Mouse (Mus musculus) embryonic facial prominence, embryonic 15.5 days (tissue): Measurements from ENCODE around the gene 1700014D04Rik. TPM values are rescaled to one million over a fixed set of nuclear protein-coding genes. Genes with fewer than 3 reads are reported as not detected.
A peak's percentile ranks its signal among the peaks of the same experiment; 100 is the strongest.
"Not testable (repeated sequence)": the region's sequence is repeated elsewhere in the genome, so short reads cannot be mapped to it uniquely, and the experiment has no call there.

Experiments used
- ATAC-seq: fragments of 200-750 bp; cut with Nextera tagmentation; 2 replicates; pipeline ENCODE4 v1.8.0; 2017; ENCODE audit warnings: low read depth, moderate TSS enrichment; ENCODE audit not compliant: insufficient number of reproducible peaks, low FRiP score, low TSS enrichment
- H3K27ac ChIP-seq: fragments of 300-500 bp; sonication (generic); replicated peaks from 2 replicates; pipeline ENCODE4 v1.5.1; 2015; ENCODE audit warnings: mild to moderate bottlenecking, inconsistent platforms
- H3K27me3 ChIP-seq: fragments of 300-500 bp; sonication (generic); 2 replicates; pipeline ENCODE4 v1.6.1; 2015; ENCODE audit warnings: inconsistent platforms
- H3K36me3 ChIP-seq: fragments of 300-500 bp; sonication (generic); 2 replicates; pipeline ENCODE4 v1.6.1; 2015; ENCODE audit warnings: mild to moderate bottlenecking, inconsistent platforms
- H3K4me1 ChIP-seq: fragments of 300-500 bp; sonication (generic); 2 replicates; pipeline ENCODE4 v1.6.1; 2015; ENCODE audit warnings: inconsistent platforms
- H3K4me2 ChIP-seq: fragments of 300-500 bp; sonication (generic); replicated peaks from 2 replicates; pipeline ENCODE4 v1.6.1; 2015; ENCODE audit warnings: mild to moderate bottlenecking, inconsistent platforms
- H3K4me3 ChIP-seq: fragments of 300-500 bp; sonication (generic); replicated peaks from 2 replicates; pipeline ENCODE4 v1.5.1; 2015; ENCODE audit warnings: mild to moderate bottlenecking, inconsistent platforms
- H3K9ac ChIP-seq: fragments of 300-500 bp; sonication (generic); 2 replicates; pipeline ENCODE4 v1.6.1; 2015; ENCODE audit warnings: inconsistent platforms
- H3K9me3 ChIP-seq: fragments of 300-500 bp; sonication (generic); replicated peaks from 2 replicates; pipeline ENCODE4 v1.6.1; 2016; ENCODE audit warnings: inconsistent platforms
- WGBS: fragments of 180-500 bp; shearing (Covaris S2); methylation state at CpG from one replicate; pipeline ENCODE4 v1.1.7; 2015; 5-methylcytosine and 5-hydroxymethylcytosine counted together
- polyA plus RNA-seq: library from polyadenylated mRNA; unstranded; fragments of >200 nt; fragmentation: Nextera tagmentation; extraction: Ambion mirVana; gene quantifications from 2 replicates; pipeline ENCODE4 v1.2.1, GENCODE M21; 2015

1700014D04Rik gene
- not detected in 2 replicates for polyA plus RNA-seq

DNA sequence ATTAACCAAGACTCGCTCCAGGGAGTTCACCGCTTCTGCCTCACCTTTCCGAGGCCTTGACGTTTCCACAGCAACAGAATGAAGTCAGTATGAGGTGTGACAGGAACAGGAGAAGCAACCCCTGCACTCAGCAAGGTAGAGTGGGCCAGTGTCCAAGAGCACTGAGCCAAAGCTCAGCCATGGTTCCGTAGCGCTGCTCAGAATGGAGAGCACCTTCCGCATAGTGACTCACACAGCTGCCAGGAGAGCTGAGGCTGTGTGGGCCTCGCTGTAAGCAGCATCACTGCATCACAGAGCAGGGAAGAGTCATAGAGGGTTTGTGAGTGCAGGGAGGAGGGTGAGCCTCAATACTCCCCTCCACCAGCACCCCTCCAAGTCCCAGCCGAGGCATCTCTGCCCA is at the start of gene 1700014D04Rik:
Gene 1700014D04Rik, minus strand, starts transcription at position 42 of the 400 bp plus-strand sequence.
- H3K4me3 ChIP-seq = no peak within 1 kb of the TSS
- H3K27me3 ChIP-seq = no peaks in the 10 kb centered on the region
- no peak within 1 kb of the TSS for H3K9ac ChIP-seq
- no peaks in the 10 kb centered on the region for H3K9me3 ChIP-seq
- no peaks in the 10 kb centered on the region for H3K36me3 ChIP-seq
- H3K4me1 ChIP-seq = no peaks in the 10 kb centered on the region; the same call in 1 of the 2 replicates
- H3K27ac ChIP-seq = no peak within 1 kb of the TSS
- 81% methylated on average over 9 of the region's 9 CpGs for WGBS
- 0 out of 2 replicates have a peak, but pooled peaks have one; percentile 19 for ATAC-seq
- no peak within 1 kb of the TSS for H3K4me2 ChIP-seq

DNA sequence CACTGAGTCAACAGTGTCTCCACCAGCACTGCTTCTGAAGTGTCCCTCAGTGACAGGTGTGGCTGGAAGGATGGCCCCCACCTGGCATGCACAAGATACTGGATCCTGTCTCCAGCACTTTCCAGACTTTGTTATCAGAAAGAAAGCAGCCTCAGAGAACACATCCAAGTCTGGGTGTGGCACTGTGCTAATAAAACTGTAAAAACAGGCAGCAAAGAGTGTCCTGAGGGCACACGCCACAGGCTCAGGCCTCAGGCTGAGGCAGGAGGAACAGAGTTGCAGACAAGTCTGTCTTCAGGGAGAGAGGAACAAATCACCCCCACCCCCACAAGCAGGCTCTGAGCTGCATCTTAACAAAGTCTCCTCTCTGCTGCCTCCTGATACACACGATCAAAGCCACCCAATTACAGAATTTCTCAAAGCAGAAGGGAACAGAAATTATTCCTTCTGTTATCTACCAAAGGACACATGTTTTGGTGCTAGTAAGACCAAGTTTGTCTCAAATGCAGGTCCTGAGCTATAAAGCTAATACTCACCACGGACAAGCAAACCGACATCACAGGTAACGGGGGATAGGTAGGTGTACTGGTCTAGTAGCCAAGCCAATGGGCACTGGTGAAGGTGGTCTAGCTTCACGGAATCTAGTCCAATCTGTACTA is 49.4 kb upstream of the 1700014D04Rik start:
- Histone ChIP-seq H3K27me3 (no peaks in the 10 kb centered on the region), H3K4me1 (no peaks in the 10 kb centered on the region), H3K36me3 (peaks cover 90% of the 10 kb centered on the region), H3K9ac (no peak overlapping the region), H3K4me2 (no peak overlapping the region), H3K27ac (no peak overlapping the region), H3K4me3 (no peak overlapping the region), H3K9me3 (no peaks in the 10 kb centered on the region)
- no peak for ATAC-seq
- WGBS = 95% methylated on average over 6 of the region's 6 CpGs

GRCm38 (mm10) chr13:59794786-59795185 is 48.2 kb upstream of the 1700014D04Rik start:
- no peaks in the 10 kb centered on the region for H3K9me3 ChIP-seq

DNA sequence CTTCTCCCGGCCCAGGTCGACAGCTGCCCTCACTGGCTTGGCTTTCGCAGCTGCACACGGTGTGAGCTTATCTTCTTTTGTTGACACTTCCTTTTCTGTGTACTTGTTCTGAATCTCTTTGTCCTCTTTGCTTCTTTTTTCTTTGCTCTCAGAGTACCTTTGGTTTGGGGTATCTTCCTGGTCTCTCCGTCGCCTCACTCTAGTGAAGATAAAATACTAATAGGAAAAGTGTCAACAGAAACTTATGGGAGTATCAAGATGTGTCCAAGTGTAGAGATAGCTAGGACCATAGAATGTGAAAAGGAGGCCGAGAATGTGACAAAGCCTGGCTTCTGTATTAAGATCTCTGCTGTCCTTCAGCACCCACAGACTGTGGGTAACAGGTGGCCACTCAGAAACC is 35.6 kb upstream of the 1700014D04Rik start, which contains the start of gene Gm49354:
Gene Gm49354, minus strand, starts transcription at position 101 of the 400 bp plus-strand sequence.
- no peak within 1 kb of the TSS for H3K4me3 ChIP-seq
- peaks cover 96% of the 10 kb centered on the region for H3K36me3 ChIP-seq
- no peak within 1 kb of the TSS for H3K4me2 ChIP-seq
- H3K27ac ChIP-seq = no peak within 1 kb of the TSS
- no peaks in the 10 kb centered on the region for H3K9me3 ChIP-seq
- 90% methylated on average over 7 of the region's 7 CpGs for WGBS
- no peak within 1 kb of the TSS for H3K9ac ChIP-seq
- no peak for ATAC-seq
- H3K27me3 ChIP-seq = no peaks in the 10 kb centered on the region
- H3K4me1 ChIP-seq = no peaks in the 10 kb centered on the region

More at GRCm38 (mm10) chr13:59794786-59795185, 48.2 kb upstream of the 1700014D04Rik start:
- Histone ChIP-seq H3K4me3 (no peak overlapping the region), H3K9ac (no peak overlapping the region), H3K36me3 (peaks cover 90% of the 10 kb centered on the region), H3K27ac (no peak overlapping the region), H3K4me2 (no peak overlapping the region), H3K27me3 (no peaks in the 10 kb centered on the region), H3K4me1 (no peaks in the 10 kb centered on the region)
- 91% methylated on average over 1 of the region's 1 CpGs for WGBS
- no peak for ATAC-seq

DNA sequence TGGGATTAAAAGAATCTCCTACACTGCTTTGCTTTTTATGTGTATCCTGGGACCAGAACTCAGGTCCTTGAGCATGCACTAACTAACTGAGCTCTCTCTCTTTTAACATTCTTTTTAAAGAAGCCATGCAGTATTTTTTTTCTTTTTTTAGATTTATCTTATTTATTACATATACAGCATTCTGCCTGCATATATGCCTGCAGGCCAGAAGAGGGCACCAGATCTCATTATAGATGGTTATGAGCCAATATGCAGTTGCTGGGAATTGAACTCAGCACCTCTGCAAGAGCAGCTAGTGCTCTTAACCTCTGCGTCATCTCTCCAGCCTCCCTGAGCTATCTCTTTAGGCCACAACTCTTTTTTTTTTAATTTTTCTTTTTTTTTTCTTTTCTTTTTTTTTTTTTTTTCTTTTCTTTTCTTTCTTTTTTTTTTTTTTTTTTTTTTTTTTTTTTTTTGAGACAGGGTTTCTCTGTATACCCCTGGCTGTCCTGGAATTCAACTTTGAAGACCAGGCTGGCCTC is 33.3 kb upstream of the 1700014D04Rik start:
- H3K27me3 ChIP-seq, H3K4me2 ChIP-seq, H3K9me3 ChIP-seq, H3K9ac ChIP-seq, H3K4me1 ChIP-seq, ATAC-seq, H3K4me3 ChIP-seq, H3K27ac ChIP-seq: not testable (repeated sequence)
- 93% methylated on average over 1 of the region's 1 CpGs for WGBS
- H3K36me3 ChIP-seq = peaks cover 95% of the 10 kb centered on the region

- WGBS = 84% methylated on average over 4 of the region's 4 CpGs
- no peaks in the 10 kb centered on the region for H3K27me3 ChIP-seq
Measured at GRCm38 (mm10) chr13:59779213-59779612, 32.7 kb upstream of the 1700014D04Rik start.

DNA sequence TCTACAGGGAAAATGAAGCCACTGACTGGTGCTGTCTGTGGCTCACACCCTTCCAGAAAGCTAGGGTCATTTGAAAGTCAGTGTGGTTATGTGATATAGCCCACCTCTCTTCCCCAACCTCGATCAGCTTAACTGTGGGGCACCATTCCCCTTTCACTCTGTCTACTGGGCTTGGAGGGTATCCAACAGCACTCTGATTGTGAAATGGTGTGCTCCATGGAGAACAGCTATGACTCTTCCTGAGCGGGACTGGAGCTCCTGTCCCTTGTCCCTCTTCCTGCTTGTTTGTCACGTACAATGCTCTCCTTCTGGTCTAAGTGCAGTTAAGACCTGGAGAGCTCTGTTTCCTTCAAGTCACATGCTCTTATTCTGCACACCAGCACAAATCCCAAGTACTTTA is 28.6 kb upstream of the 1700014D04Rik start:
- no peak for ATAC-seq
- Histone ChIP-seq H3K9ac (no peak overlapping the region), H3K27me3 (no peaks in the 10 kb centered on the region), H3K4me1 (peaks cover 15% of the 10 kb centered on the region), H3K4me2 (no peak overlapping the region), H3K36me3 (peaks cover 76% of the 10 kb centered on the region), H3K27ac (no peak overlapping the region), H3K9me3 (no peaks in the 10 kb centered on the region), H3K4me3 (no peak overlapping the region)
- 86% methylated on average over 3 of the region's 3 CpGs for WGBS

More at GRCm38 (mm10) chr13:59779213-59779612, 32.7 kb upstream of the 1700014D04Rik start:
- Histone ChIP-seq H3K4me2 (no peak overlapping the region), H3K4me1 (no peaks in the 10 kb centered on the region), H3K36me3 (peaks cover 92% of the 10 kb centered on the region), H3K27ac (no peak overlapping the region), H3K4me3 (no peak overlapping the region), H3K9me3 (no peaks in the 10 kb centered on the region), H3K9ac (no peak overlapping the region)
- no peak for ATAC-seq

DNA sequence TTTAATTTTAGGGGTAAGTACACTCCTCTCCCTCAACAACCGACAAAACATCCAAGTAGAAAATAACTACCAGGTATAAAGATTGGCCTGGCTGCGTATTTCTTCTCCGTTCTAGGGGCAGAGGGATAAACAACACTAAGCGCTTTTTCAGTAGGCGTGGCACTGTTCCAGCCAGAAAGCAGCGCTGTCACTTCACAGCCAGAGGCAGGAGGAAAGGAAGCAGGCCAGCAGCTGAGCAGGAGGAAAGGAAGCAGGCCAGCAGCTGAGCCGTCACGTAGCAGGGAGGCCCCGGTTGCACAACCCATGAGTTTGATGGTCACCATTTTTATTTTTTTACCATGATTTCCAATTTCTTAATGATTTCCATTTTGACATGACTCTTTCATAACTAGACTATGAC is 24.7 kb upstream of the 1700014D04Rik start:
- WGBS = 39% methylated on average over 9 of the region's 9 CpGs

DNA sequence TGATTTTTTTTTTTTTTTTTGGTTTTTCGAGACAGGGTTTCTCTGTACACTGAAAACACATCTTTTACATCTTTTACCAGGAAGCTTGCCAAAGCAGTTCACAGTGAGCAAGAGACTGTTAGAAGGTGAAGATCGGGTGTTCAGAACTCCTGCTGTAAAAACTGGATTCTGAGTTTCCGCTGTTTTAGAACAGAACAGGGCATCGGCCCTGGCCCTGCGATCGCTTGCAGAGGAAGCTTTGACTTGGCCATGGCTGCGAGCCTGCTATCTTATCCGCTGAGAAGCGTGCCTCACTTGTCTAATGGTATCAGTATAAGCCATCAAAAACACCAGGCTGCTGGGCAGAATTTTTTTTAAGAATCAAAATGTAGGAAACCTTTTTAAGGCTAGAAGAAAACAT is 24.3 kb upstream of the 1700014D04Rik start:
- H3K9me3 ChIP-seq = no peaks in the 10 kb centered on the region
- peak overlapping the region; percentile 66 for H3K4me2 ChIP-seq
- no peak for ATAC-seq
- H3K4me1 ChIP-seq = peaks cover 44% of the 10 kb centered on the region
- WGBS = 67% methylated on average over 9 of the region's 9 CpGs
- peak overlapping the region; percentile 9; the same call in 1 of the 2 replicates for H3K9ac ChIP-seq
- H3K36me3 ChIP-seq = peaks cover 37% of the 10 kb centered on the region
- H3K4me3 ChIP-seq = peak overlapping the region; percentile 91
- H3K27ac ChIP-seq = peak overlapping the region; percentile 97
- H3K27me3 ChIP-seq = no peaks in the 10 kb centered on the region

More for the DNA sequence above, 24.7 kb upstream of the 1700014D04Rik start:
- Histone ChIP-seq H3K27me3 (no peaks in the 10 kb centered on the region), H3K4me2 (peak overlapping the region; percentile 66; the same call in 1 of the 2 replicates), H3K9ac (no peak overlapping the region), H3K9me3 (no peaks in the 10 kb centered on the region), H3K4me3 (no peak overlapping the region), H3K4me1 (peaks cover 40% of the 10 kb centered on the region), H3K36me3 (peaks cover 41% of the 10 kb centered on the region), H3K27ac (peak overlapping the region; percentile 97)
- ATAC-seq = no peak

GRCm38 (mm10) chr13:59770164-59770562 is 23.6 kb upstream of the 1700014D04Rik start:
- H3K4me3 ChIP-seq = peak overlapping the region; percentile 91
- H3K4me2 ChIP-seq = peak overlapping the region; percentile 66
- no peaks in the 10 kb centered on the region for H3K27me3 ChIP-seq
- H3K9me3 ChIP-seq = no peaks in the 10 kb centered on the region
- H3K36me3 ChIP-seq = peaks cover 31% of the 10 kb centered on the region
- peak overlapping the region; percentile 97 for H3K27ac ChIP-seq
- under 1% methylated on average over 28 of the region's 28 CpGs for WGBS
- H3K9ac ChIP-seq = peak overlapping the region; percentile 54
- peaks cover 46% of the 10 kb centered on the region for H3K4me1 ChIP-seq
- peak; percentile 80 for ATAC-seq

GRCm38 (mm10) chr13:59769296-59770163 is 23.0 kb upstream of the 1700014D04Rik start, which contains the start of gene Isca1:
Isca1 (minus strand) TSS chr13:59769810.
- no peaks in the 10 kb centered on the region for H3K9me3 ChIP-seq
- WGBS = under 1% methylated on average over 91 of the region's 91 CpGs
- no peaks in the 10 kb centered on the region for H3K27me3 ChIP-seq
- H3K27ac ChIP-seq = peak within 1 kb of the TSS; percentile 97
- peak; percentile 98 for ATAC-seq
- H3K4me3 ChIP-seq = peak within 1 kb of the TSS; percentile 91
- peaks cover 46% of the 10 kb centered on the region for H3K4me1 ChIP-seq
- peaks cover 26% of the 10 kb centered on the region for H3K36me3 ChIP-seq
- H3K9ac ChIP-seq = peak within 1 kb of the TSS; percentile 79
- H3K4me2 ChIP-seq = peak within 1 kb of the TSS; percentile 66
